Mouse (Mus musculus) stomach, embryonic 16.5 days (tissue): ENCODE data around the gene Gm21739. TPM values are rescaled to one million over a fixed set of nuclear protein-coding genes. Genes with fewer than 3 reads are reported as not detected.
"Not testable (repeated sequence)": the region's sequence is repeated elsewhere in the genome, so short reads cannot be mapped to it uniquely, and the experiment has no call there.

Source experiments
- ATAC-seq: fragments of 200-750 bp; cut with Nextera tagmentation; 2 replicates; pipeline ENCODE4 v1.8.0; 2017; ENCODE audit warnings: moderate number of reproducible peaks, moderate TSS enrichment; ENCODE audit not compliant: insufficient read depth, low FRiP score
- H3K27ac ChIP-seq: fragments of 300-500 bp; sonication (generic); 2 replicates; pipeline ENCODE4 v1.5.1; 2014; ENCODE audit warnings: low read length
- H3K27me3 ChIP-seq: fragments of 300-500 bp; sonication (generic); 2 replicates; pipeline ENCODE4 v1.6.1; 2014; ENCODE audit warnings: low read length, control low read depth, mixed read lengths; ENCODE audit not compliant: control insufficient read depth, insufficient read depth
- H3K36me3 ChIP-seq: fragments of 300-500 bp; sonication (generic); 2 replicates; pipeline ENCODE4 v1.6.1; 2014; ENCODE audit warnings: low read length; ENCODE audit not compliant: control insufficient read depth, insufficient read depth
- H3K4me1 ChIP-seq: fragments of 300-500 bp; sonication (generic); 2 replicates; pipeline ENCODE4 v1.6.1; 2014; ENCODE audit warnings: low read length, control low read depth, mixed read lengths; ENCODE audit not compliant: control insufficient read depth, insufficient read depth
- H3K4me2 ChIP-seq: fragments of 300-500 bp; sonication (generic); 2 replicates; pipeline ENCODE4 v1.6.1; 2014; ENCODE audit warnings: low read depth, low read length, mixed read lengths
- H3K4me3 ChIP-seq: fragments of 300-500 bp; sonication (generic); replicated peaks from 2 replicates; pipeline ENCODE4 v1.5.1; 2014; ENCODE audit warnings: mild to moderate bottlenecking, low read length
- H3K9ac ChIP-seq: fragments of 300-500 bp; sonication (generic); 2 replicates; pipeline ENCODE4 v1.6.1; 2014; ENCODE audit warnings: low read length
- H3K9me3 ChIP-seq: fragments of 300-500 bp; sonication (generic); replicated peaks from 2 replicates; pipeline ENCODE4 v1.6.1; 2016; ENCODE audit warnings: low read length, control low read depth; ENCODE audit not compliant: control insufficient read depth
- WGBS: fragments of 180-500 bp; shearing (Covaris S2); extraction: QIAGEN DNeasy Blood & Tissue Kit; methylation state at CpG from one replicate; pipeline ENCODE4 v1.1.7; 2014; 5-methylcytosine and 5-hydroxymethylcytosine counted together
- polyA plus RNA-seq: library from polyadenylated mRNA; unstranded; fragments of >200 nt; fragmentation: Nextera tagmentation; extraction: Ambion mirVana; gene quantifications from 2 replicates; pipeline ENCODE4 v1.2.1, GENCODE M21; 2015

Gm21739 gene
- polyA plus RNA-seq, result not detected in 2 replicates

- WGBS, result no CpG with 5 or more reads among the region's 6 CpGs
- H3K9ac ChIP-seq, H3K4me1 ChIP-seq: not testable (repeated sequence)
Observed at GRCm38 (mm10) chrY:44264344-44264743, at the start of gene Gm21739. Gm21739 (minus strand) TSS chrY:44264444.

More at GRCm38 (mm10) chrY:44264344-44264743, at the start of gene Gm21739:
- H3K4me3 ChIP-seq, H3K27me3 ChIP-seq, H3K27ac ChIP-seq, ATAC-seq, H3K4me2 ChIP-seq, H3K9me3 ChIP-seq, H3K36me3 ChIP-seq: not testable (repeated sequence)
